Mouse (Mus musculus) layer of hippocampus, adult 18-20 months (tissue): ENCODE results near the gene Ccdc169. TPM values are rescaled to one million over a fixed set of nuclear protein-coding genes. Genes with fewer than 3 reads are reported as not detected.

ENCODE experiments used
- DNase-seq, 2 experiments: peaks; one replicate each; pipeline ENCODE4 v3.0.0; 2022; ENCODE audit warnings: low spot score in 2 of 2
- long read RNA-seq: library from polyadenylated mRNA; stranded (forward); transcript quantifications from one replicate; pipeline ENCODE4 v2.0.0, GENCODE M21; 2021
- total RNA-seq, 2 experiments: library from RNA; stranded (reverse); gene quantifications; 2 replicates each; pipeline ENCODE4 v1.2.3; 2021

Gene Ccdc169
- total RNA-seq = under 1 TPM in 1 of 2 experiments, not detected in 1; 0.38 TPM
- long read RNA-seq = 0 reads

DNA sequence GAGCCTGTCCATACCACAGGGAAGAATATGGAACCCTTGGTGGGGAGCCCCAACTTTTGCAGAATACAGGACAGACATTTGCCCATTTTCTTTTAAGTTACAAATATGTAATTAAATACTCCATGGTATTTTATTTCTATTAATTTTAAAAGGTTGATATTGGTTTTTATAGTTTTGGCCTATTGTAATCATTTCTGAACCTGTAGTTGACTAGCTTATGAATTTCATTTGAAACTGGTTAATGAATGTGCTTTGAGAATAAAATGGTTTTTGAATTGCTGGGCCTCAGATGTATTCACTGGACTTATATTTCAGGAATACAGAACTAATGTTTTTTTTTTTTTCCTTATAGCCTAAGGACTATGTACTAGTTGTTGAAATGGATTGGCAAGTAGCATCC lies at the start of gene Ccdc169:
TSS of gene Ccdc169 (plus strand) at position 301 of the 400 bp plus-strand sequence.
- no peak for DNase-seq

- DNase-seq = no peak
These were observed 49.8 kb upstream of the Ccdc169 start for GRCm38 (mm10) chr3:55087360-55087759.

- no peak for DNase-seq
These were observed 48.8 kb upstream of the Ccdc169 start for GRCm38 (mm10) chr3:55088359-55088758.

GRCm38 (mm10) chr3:55088843-55089242 lies 48.3 kb upstream of the Ccdc169 start:
- DNase-seq = no peak

- no peak for DNase-seq
These were observed 47.8 kb upstream of the Ccdc169 start for GRCm38 (mm10) chr3:55089291-55089690.

- DNase-seq = no peak
These were observed 44.0 kb upstream of the Ccdc169 start for GRCm38 (mm10) chr3:55093161-55093560.

DNA sequence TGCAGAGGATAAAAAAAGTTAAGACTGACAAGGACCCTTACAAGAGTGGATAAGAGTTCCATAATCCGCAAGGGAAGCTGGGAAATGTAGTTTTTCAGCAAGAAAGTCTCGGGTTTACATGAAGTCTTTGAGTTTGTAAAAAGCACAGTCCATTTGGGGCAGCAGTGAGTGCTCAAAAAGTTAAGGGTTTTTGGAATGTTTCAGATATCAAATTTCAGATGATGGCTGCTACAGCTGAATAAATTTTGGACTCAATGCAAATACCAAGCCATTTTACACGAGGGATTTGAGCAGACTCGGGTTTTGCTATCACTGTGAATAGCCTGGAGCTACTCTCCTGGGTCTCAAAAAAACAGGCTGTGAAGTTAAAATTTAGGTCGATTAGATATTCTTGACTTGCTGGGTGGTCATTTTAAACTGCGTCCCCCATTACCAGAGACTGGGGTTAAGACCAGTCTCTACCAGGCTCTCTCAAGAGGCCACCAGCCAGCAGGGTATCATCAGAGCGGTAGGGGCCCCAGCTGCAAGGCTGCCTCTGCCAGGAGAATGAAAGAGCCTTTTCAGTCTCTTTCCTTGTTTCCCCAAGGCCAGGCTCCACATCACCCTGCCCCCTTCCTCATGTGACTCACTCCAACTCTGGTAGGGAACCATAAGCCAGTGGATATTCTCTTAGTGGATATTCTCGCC lies 41.0 kb upstream of the Ccdc169 start:
- peak in 1 of 2 experiments; percentile 61 for DNase-seq

GRCm38 (mm10) chr3:55096655-55097005 lies 40.5 kb upstream of the Ccdc169 start:
- DNase-seq = no peak

DNA sequence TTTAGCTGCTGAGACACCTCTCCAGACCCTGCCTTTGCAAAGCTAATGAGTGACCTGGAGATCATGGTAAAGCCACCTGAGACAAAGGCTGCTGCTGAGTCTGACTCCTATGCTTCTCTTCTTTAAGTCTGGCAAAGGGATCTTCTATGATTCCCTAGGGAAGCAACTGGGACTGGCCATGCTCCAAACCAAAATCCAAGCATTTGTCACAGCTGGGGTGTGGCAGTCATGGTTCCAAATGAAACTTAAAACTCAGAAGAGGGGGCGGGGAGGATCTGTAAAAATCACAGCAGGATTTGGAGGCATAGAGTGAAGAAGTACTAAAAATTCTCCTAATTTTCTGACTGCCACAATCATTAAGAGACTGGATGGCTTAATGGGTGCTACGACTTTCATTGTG lies 40.0 kb upstream of the Ccdc169 start:
- no peak for DNase-seq

DNA sequence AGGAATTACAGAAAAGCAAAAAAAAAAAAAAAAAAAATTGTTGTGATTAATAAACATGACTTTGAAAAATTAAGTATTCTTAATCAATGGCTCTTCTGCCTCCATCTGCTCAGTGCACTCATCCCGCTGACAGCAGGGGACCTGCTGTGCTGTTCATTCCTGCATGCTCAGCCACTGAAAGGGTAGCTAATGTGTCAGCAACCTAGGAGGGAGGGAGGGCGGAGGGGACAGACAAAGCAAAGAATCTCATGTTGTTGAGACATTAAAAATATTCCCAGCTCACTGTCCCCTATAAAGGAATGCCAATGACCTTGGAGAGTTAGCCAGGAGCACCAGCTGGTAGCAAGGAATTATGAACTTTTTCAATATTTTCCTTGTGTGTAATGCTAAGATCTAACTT lies 39.1 kb upstream of the Ccdc169 start:
- DNase-seq = no peak

DNA sequence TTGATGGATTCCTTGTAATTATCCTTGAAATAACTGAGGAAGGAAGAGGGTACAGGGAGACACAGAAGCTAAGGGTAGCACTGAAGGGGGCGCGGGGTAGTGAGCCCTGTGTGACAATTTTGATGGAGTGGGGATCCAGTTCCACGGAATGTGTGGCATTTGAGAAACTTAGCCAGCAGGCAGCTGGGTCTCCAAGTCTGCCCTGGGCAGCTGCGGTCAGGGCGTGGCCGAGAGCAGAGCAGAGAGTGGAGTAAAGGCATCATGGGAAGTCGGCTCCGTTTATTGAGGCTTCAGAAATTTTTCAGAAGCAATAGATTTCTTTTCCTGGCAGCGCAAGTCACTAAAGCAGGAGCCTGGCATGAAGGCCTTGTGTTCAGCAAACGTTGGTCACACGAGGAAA lies 38.1 kb upstream of the Ccdc169 start:
- no peak for DNase-seq

DNA sequence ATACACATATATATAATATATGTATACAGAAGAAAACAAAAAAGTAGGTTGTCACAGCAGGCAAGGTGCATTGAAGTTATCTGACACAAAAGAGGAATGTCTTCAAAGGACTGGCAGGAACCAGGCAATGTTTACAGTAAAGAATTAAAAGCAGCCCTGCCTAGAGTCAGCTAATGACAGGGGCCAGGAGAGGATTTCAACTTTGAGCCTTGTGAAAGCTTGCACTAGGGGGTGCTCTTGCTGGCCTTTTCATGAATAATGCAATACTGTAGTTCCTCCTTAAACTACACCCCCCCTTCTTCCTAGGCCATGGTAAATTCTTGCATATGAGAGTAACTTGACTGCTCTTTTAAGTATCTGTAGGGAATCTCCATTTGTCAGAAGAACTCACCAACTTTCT lies 36.0 kb upstream of the Ccdc169 start:
- no peak for DNase-seq

DNA sequence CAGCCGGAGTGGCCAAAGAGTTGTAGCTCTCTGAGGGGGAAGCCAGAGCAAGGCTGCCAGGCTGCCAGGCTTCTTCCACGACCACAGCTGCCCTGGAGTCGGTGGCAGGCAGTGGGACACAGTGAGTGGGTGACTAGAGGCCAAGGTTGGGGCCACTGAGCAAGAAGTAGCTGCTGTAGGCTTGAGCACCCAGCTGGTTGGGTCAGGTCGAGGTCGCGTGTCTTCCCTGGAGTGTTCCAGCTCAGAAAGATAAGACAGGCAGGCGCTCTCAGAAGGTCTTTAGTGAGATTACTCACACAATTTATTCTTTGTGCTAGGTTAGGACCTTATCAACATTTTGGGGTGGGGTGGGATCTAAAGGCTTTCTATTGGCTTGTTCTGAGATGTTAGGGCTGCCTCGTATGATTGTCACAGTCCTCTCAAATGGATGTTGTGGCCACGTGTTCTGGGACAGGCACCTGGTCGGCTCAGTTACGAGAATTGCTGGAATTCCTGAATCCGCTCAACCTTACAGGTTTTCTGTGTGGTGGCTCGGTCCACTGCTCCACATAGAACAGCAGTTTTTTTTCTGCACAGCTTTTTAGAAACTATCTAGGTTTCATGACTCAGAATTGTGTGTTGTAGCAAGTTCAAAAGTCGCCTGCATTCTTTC lies 31.6 kb upstream of the Ccdc169 start:
- no peak for DNase-seq

DNA sequence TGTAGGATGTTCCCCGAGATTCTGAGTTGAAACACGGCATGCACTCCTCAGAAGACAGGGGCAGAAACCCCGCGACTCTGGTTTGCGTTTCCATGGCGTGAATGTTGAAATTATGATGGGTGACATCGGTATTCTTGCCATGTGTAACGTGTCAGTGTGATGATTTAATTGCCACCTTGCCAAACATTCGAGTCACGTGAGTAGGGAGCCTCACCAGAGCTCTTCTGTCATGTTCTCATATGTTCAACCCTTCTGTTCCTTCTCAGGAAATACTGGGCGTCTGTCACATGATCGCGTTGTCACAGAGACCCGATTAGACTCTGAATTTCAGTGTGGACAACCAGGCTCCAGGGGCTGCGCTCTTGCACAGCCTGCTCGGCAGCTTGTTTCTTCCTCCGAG lies 31.1 kb upstream of the Ccdc169 start:
- peak in 1 of 2 experiments; percentile 44 for DNase-seq

DNA sequence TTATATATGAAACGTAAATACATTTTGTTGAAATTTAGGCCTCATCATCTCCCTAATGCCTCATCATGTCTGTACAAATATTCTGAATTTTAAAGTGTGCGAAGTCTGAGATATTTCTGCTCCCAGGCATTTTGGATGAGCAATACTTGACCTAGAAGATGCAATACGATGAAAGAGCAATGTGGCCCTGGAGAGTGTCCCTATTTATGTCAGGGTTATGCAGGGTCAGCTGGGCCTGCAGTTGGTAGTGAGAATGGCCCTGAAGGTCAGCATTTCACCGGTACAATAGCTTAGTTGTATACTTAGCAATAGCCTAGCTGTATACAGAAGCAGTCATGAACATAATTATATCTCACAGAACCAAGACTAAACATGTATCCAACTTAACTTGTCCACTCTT lies 28.0 kb upstream of the Ccdc169 start:
- no peak for DNase-seq

GRCm38 (mm10) chr3:55111935-55112709 lies 25.0 kb upstream of the Ccdc169 start, which contains the start of gene Spg20:
Gene Spg20, plus strand, starts transcription at chr3:55112108.
- DNase-seq = peak; percentile 91 to 96

DNA sequence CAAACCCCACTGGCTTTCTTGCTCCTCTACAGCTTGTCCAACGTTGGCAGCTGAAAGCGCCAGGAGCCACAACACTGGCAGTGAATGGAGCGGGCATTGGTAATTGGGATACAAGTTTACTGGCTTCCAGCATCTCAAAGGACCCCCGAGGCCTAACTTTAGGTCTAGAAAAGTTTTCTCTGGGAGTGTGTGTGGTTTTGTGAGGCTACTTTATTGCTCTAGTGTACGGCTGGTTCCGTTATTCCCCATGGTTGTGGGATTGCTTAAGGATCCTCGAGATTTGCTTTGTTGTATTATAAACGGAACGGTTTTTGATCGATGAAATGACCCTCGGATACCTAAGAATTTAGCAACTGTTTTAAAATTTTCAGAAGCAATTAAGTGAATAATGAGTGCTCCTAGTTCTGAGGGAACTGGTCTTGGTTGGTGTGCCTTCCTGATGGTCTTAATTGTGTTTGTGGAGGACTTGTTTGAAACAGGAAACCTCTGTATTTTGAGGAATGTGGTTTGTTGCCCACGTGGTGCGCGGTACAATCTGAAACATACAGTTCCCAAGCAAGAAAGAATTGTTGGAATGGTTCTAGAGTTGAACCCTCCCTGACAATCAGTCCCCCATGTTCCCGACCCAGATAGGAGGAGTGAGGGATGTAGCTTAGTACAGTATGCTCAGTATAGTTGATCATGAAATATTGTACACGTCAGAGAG lies 24.3 kb upstream of the Ccdc169 start:
- DNase-seq = peak in 1 of 2 experiments; percentile 33

GRCm38 (mm10) chr3:55114313-55115065 lies 22.6 kb upstream of the Ccdc169 start:
- no peak for DNase-seq

GRCm38 (mm10) chr3:55115071-55115470 lies 22.1 kb upstream of the Ccdc169 start:
- no peak for DNase-seq

GRCm38 (mm10) chr3:55115989-55116388 lies 21.1 kb upstream of the Ccdc169 start:
- no peak for DNase-seq
